Mouse (Mus musculus) heart, adult 2 months (tissue): ENCODE data around the gene Foxn3.

Source experiments
- CTCF ChIP-seq: fragments of 200-600 bp; IDR thresholded peaks from 2 replicates; pipeline ENCODE4 v1.8.1; 2022; ENCODE audit warnings: antibody characterized with exemption, mild to moderate bottlenecking, moderate library complexity
- POLR2A ChIP-seq: fragments of 200-500 bp; IDR thresholded peaks from 2 replicates; pipeline ENCODE4 v1.6.1; 2011; ENCODE audit warnings: mild to moderate bottlenecking, low read depth, low read length, control low read depth; ENCODE audit not compliant: insufficient read depth

GRCm38 (mm10) chr12:99199124-99199483 is 364.3 kb downstream of the Foxn3 start:
- TF ChIP-seq CTCF (peak; percentile 43), POLR2A (no peak)
